Mouse (Mus musculus) liver, embryonic 12.5 days (tissue): ENCODE data around the gene Hdac9. TPM values are rescaled to one million over a fixed set of nuclear protein-coding genes. Genes with fewer than 3 reads are reported as not detected.
"Not testable (repeated sequence)": the region's sequence is repeated elsewhere in the genome, so short reads cannot be mapped to it uniquely, and the experiment has no call there.

ENCODE experiments used
- ATAC-seq: fragments of 200-750 bp; cut with Nextera tagmentation; 2 replicates; pipeline ENCODE4 v1.8.0; 2017; ENCODE audit warnings: moderate number of reproducible peaks, mild to moderate bottlenecking, moderate library complexity
- H3K27ac ChIP-seq: fragments of 300-500 bp; sonication (generic); 2 replicates; pipeline ENCODE4 v1.5.1; 2016; ENCODE audit warnings: mild to moderate bottlenecking
- H3K27me3 ChIP-seq: fragments of 300-500 bp; sonication (generic); replicated peaks from 2 replicates; pipeline ENCODE4 v1.6.1; 2016; ENCODE audit warnings: mild to moderate bottlenecking, moderate library complexity
- H3K36me3 ChIP-seq: fragments of 300-500 bp; sonication (generic); 2 replicates; pipeline ENCODE4 v1.6.1; 2016; ENCODE audit warnings: mild to moderate bottlenecking, moderate library complexity
- H3K4me1 ChIP-seq: fragments of 300-500 bp; sonication (generic); 2 replicates; pipeline ENCODE4 v1.6.1; 2016
- H3K4me2 ChIP-seq: fragments of 300-500 bp; sonication (generic); 2 replicates; pipeline ENCODE4 v1.6.1; 2016; ENCODE audit warnings: mild to moderate bottlenecking, moderate library complexity
- H3K4me3 ChIP-seq: fragments of 300-500 bp; sonication (generic); 2 replicates; pipeline ENCODE4 v1.5.1; 2016; ENCODE audit warnings: mild to moderate bottlenecking, moderate library complexity
- H3K9ac ChIP-seq: fragments of 300-500 bp; sonication (generic); 2 replicates; pipeline ENCODE4 v1.6.1; 2016; ENCODE audit warnings: mild to moderate bottlenecking, moderate library complexity
- H3K9me3 ChIP-seq: fragments of 300-500 bp; sonication (generic); replicated peaks from 2 replicates; pipeline ENCODE4 v1.6.1; 2016; ENCODE audit warnings: mild to moderate bottlenecking, moderate library complexity
- WGBS: fragments of 180-500 bp; shearing (Covaris S2); methylation state at CpG from one replicate; pipeline ENCODE4 v1.1.7; 2016; ENCODE audit not compliant: insufficient replicate concordance; 5-methylcytosine and 5-hydroxymethylcytosine counted together
- polyA plus RNA-seq: library from polyadenylated mRNA; unstranded; fragments of >200 nt; fragmentation: Nextera tagmentation; extraction: Ambion mirVana; gene quantifications from 2 replicates; pipeline ENCODE4 v1.2.1, GENCODE M21; 2016

The Hdac9 gene
- polyA plus RNA-seq, 1 experiment from 2014 or later, result 1.5 TPM

DNA sequence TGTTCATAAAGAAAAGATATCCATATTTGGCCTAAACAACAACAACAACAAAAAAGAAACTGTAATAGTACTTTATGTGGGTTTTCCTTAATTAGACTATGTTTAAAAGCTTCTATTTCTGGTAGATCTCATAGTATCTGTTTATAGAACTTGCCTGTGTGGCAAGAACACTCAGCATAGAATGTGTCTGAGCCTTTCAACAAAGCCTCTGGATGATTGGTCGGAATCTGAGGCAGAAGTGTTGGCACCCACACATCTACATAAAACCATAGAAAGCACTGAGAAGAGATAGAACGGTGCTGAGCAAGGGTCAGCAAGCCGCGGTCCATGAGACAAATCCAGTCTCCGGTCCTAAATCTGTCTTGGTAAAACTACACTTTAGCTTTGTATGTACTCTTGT, 464.3 kb downstream of the Hdac9 start:
- H3K9ac ChIP-seq, result no peak overlapping the region
- WGBS, result 82% methylated on average over 5 of the region's 5 CpGs
- ATAC-seq, result no peak
- no peak overlapping the region for H3K4me3 ChIP-seq
- H3K27me3 ChIP-seq, result no peaks in the 10 kb centered on the region
- H3K36me3 ChIP-seq, result no peaks in the 10 kb centered on the region
- H3K4me2 ChIP-seq, result no peak overlapping the region
- H3K27ac ChIP-seq, result no peak overlapping the region
- no peaks in the 10 kb centered on the region for H3K9me3 ChIP-seq
- H3K4me1 ChIP-seq, result no peaks in the 10 kb centered on the region

DNA sequence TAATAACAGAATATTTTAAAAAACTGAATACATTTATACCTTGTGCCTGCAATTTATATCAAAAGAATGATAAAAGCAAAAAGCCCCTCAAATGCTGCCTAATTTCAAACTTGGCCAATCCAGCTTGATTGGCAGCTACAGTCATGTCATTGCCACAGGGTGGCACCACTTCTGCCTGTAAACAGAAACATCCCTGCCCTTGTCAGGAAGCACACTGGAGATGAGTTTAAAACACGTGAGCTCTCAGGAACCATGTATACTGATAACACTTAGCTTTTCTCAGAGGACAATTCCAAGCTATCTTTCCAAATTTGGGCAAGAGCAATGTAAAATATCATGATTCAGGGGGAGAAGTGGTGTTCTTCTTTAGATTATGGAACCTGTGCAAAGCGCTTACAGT, 465.7 kb downstream of the Hdac9 start:
- H3K27ac ChIP-seq, result no peak overlapping the region
- no peaks in the 10 kb centered on the region for H3K27me3 ChIP-seq
- H3K36me3 ChIP-seq, result no peaks in the 10 kb centered on the region
- no peaks in the 10 kb centered on the region for H3K4me1 ChIP-seq
- no peak overlapping the region for H3K4me3 ChIP-seq
- no peak for ATAC-seq
- no peak overlapping the region for H3K4me2 ChIP-seq
- no peaks in the 10 kb centered on the region for H3K9me3 ChIP-seq
- 49% methylated on average over 2 of the region's 2 CpGs for WGBS
- no peak overlapping the region for H3K9ac ChIP-seq

DNA sequence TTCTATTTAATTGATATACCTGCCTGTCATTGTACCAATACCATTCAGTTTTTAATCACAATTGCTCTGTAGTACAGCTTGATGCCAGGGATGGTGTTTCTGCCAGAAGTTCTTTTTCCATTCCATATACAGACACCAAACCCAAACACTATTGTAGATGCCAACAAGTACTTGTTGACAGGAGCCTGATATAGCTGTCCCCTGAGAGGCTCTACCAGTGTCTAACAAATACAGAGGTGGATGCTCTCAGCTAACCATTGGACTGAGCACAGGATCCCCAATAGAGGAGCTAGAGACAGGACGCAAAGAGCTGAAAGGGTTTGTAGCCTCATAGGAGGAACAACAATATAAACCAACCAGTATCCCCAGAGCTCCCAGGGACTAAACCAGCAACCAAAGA, 472.2 kb downstream of the Hdac9 start:
- not testable (repeated sequence) for H3K4me3 ChIP-seq, ATAC-seq, H3K9me3 ChIP-seq, H3K27me3 ChIP-seq, H3K9ac ChIP-seq, H3K4me1 ChIP-seq, H3K4me2 ChIP-seq, H3K36me3 ChIP-seq, H3K27ac ChIP-seq
- WGBS, result 73% methylated on average over 1 of the region's 1 CpGs

DNA sequence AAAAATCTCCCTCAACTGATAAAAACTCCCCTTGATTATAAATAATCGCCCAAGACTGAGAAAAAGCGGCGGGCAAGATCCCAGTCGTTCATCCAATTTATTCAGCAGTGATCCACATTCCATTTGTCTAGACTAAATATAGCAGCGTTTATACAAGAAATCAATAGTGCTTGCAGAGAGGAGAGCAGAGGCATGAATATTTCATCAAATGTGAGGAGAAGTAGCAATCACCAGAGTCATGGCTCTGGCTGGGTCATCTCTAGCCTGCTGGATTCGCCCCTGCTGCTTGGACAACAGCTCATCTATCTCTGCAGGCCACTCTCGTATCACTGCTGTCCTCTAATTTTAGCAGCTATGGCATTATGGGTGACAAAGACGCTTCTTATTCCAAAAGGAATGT, 476.0 kb downstream of the Hdac9 start:
- Histone ChIP-seq H3K4me1 (no peaks in the 10 kb centered on the region), H3K4me2 (no peak overlapping the region), H3K4me3 (no peak overlapping the region), H3K9me3 (no peaks in the 10 kb centered on the region), H3K36me3 (no peaks in the 10 kb centered on the region), H3K27me3 (no peaks in the 10 kb centered on the region), H3K9ac (no peak overlapping the region), H3K27ac (no peak overlapping the region)
- no peak for ATAC-seq
- WGBS, result 64% methylated on average over 8 of the region's 8 CpGs

DNA sequence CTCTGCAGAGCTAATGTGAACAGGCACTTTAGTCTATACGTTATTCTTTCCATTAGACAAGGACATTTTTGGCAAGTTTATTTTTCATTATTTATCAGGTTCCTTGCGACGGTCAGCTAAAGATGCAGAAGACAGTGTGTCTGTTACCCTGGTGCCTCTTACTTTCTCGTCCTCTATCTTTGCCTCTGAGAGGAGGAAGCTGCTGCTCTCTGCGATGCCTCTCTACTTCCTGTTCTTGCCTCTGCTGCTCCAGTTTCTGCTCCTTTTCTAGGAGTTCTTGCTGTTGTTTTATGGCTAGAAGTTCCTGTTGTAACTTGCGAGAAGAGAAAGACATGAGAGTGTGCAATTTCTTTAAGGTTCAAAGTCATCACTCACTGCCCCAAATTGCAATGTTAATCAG, 484.0 kb downstream of the Hdac9 start:
- H3K9ac ChIP-seq, result no peak overlapping the region
- H3K4me2 ChIP-seq, result no peak overlapping the region
- H3K27me3 ChIP-seq, result no peaks in the 10 kb centered on the region
- 26% methylated on average over 6 of the region's 6 CpGs for WGBS
- ATAC-seq, result no peak
- no peaks in the 10 kb centered on the region for H3K4me1 ChIP-seq
- H3K36me3 ChIP-seq, result no peaks in the 10 kb centered on the region
- no peak overlapping the region for H3K4me3 ChIP-seq
- no peaks in the 10 kb centered on the region for H3K9me3 ChIP-seq
- no peak overlapping the region for H3K27ac ChIP-seq

DNA sequence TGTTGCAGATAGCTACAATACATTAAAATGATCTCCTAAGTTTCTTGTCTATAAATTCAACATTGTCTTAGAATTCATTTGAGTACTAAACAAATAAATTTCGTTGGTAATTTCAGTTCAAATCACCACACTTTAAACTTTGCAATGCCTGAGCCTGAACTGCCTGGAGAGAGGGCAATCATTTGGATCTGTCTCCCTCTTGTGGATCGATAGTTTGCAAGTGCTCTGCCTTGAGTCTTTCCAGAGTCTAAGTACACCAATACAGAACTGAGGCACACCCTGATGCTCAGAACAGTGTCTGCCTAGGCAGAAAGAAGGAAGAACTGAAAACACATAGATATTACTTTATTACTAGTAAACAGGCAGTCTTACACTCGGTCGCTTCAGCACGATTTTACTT, 484.4 kb downstream of the Hdac9 start:
- H3K4me3 ChIP-seq, result no peak overlapping the region
- 31% methylated on average over 5 of the region's 5 CpGs for WGBS
- ATAC-seq, result no peak
- no peaks in the 10 kb centered on the region for H3K4me1 ChIP-seq
- H3K27me3 ChIP-seq, result no peaks in the 10 kb centered on the region
- no peaks in the 10 kb centered on the region for H3K9me3 ChIP-seq
- no peak overlapping the region for H3K9ac ChIP-seq
- H3K4me2 ChIP-seq, result no peak overlapping the region
- no peaks in the 10 kb centered on the region for H3K36me3 ChIP-seq
- H3K27ac ChIP-seq, result no peak overlapping the region

DNA sequence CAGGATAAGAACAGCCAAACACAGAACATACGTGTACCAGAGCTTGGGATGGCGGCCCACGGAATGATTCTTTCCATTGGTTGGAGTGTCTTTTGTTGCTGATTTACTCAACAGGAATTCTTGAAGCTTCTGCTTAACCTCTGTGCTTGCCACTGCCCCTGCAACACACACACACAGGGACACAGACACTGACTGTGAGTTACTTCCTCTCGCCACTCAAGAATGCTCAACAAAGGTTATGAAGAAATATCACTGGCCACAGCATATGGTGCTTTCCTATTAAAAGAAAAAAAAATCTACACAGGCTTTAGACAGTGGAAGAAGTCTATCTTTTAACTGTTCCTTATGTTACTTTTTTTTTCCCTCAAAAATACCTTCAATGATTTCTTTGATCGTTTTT, 485.1 kb downstream of the Hdac9 start:
- Histone ChIP-seq H3K4me2 (no peak overlapping the region), H3K9ac (no peak overlapping the region), H3K4me3 (no peak overlapping the region), H3K27ac (no peak overlapping the region), H3K4me1 (no peaks in the 10 kb centered on the region), H3K36me3 (no peaks in the 10 kb centered on the region), H3K27me3 (no peaks in the 10 kb centered on the region), H3K9me3 (no peaks in the 10 kb centered on the region)
- no peak for ATAC-seq
- WGBS, result 66% methylated on average over 5 of the region's 5 CpGs

DNA sequence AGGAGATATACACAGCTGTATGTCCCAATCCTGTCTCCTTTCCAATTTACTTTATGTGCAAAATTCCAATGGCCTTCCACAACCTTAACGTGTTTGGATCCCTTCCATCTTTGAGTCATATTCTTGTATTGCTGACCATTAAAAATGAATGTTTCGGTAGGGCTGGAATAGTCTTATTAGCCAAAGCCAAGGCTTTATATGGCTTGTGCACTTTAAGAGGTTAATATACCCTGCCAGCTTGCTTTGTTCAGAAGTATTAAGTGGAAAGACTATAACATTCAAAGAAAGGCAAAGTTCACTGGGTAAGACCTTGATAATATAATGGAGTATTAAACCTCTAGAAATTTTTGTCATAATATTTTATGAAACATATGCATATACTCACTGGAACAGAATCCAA, 491.4 kb downstream of the Hdac9 start:
- H3K9ac ChIP-seq, result no peak overlapping the region
- H3K4me2 ChIP-seq, result no peak overlapping the region
- H3K4me3 ChIP-seq, result no peak overlapping the region
- H3K27me3 ChIP-seq, result no peaks in the 10 kb centered on the region
- no peaks in the 10 kb centered on the region for H3K9me3 ChIP-seq
- no peaks in the 10 kb centered on the region for H3K4me1 ChIP-seq
- no peak overlapping the region for H3K27ac ChIP-seq
- WGBS, result 69% methylated on average over 2 of the region's 2 CpGs
- H3K36me3 ChIP-seq, result no peaks in the 10 kb centered on the region
- no peak for ATAC-seq

DNA sequence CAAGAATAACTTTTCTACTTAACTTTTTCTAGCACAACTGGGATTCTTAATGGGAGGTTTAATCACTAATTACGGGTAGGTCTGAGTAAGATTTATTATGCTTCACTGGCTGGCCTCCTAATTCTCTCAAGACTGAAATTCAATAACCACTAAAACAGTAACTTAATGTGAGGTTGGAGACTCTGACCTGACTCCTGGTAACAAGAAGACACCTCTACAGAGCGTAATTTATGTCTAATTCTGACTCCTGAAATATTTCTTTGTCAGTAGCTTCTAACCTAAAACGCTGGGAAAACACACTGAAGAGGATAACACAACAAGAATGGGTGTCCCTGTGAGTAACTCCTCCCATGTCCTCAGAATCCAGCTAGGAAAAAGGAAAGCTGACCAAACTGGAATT, 508.8 kb downstream of the Hdac9 start:
- no peaks in the 10 kb centered on the region for H3K9me3 ChIP-seq

DNA sequence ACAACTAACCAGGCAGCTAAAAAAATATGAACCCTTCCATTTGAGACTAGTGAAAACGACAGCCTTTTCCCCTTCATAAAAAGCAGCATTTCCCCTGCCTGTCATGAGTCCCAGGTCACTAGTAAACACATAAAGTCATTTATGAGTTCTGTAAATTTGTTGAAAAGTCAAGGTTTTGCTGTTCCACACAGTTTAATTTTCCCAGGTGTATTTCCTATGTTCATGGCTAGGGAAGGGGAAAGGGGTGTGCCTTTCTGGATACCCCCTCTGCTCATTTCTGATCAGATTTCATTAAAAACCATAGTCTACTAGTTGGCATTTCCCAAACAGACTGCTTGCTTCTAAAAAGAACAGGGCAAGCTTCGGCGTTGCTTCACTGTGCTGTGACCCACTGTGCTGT, 509.8 kb downstream of the Hdac9 start:
- no peak for ATAC-seq
- WGBS, result 58% methylated on average over 3 of the region's 3 CpGs
- H3K9me3 ChIP-seq, result no peaks in the 10 kb centered on the region

More for the DNA sequence above, 508.8 kb downstream of the Hdac9 start:
- WGBS, result 63% methylated on average over 3 of the region's 3 CpGs
- no peaks in the 10 kb centered on the region for H3K36me3 ChIP-seq
- H3K4me2 ChIP-seq, result no peak overlapping the region
- no peak overlapping the region for H3K9ac ChIP-seq
- H3K4me1 ChIP-seq, result no peaks in the 10 kb centered on the region
- no peak overlapping the region for H3K27ac ChIP-seq
- no peak for ATAC-seq
- no peaks in the 10 kb centered on the region for H3K27me3 ChIP-seq
- H3K4me3 ChIP-seq, result no peak overlapping the region

DNA sequence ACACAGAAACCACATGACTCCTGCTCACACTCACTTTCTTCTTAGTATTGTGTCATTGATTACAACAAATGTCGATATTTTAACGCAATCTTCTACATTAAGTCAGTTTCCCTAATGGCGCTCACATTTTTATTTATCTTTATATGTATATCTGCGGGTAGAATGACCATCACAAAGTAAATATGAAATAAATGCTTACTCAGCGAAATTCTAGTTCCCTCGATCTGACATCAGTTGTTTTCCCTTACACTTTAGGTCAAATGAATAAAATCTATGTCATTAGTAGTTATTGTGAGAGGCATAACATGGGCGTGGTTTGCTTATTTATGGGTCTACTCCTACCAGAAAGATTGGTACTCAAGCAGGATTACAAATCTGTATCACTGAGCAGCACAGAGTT, 514.8 kb downstream of the Hdac9 start:
- no peak overlapping the region for H3K4me3 ChIP-seq
- H3K27ac ChIP-seq, result no peak overlapping the region
- H3K4me2 ChIP-seq, result no peak overlapping the region
- no peaks in the 10 kb centered on the region for H3K27me3 ChIP-seq
- no peaks in the 10 kb centered on the region for H3K4me1 ChIP-seq
- H3K36me3 ChIP-seq, result no peaks in the 10 kb centered on the region
- H3K9ac ChIP-seq, result no peak overlapping the region
- 77% methylated on average over 7 of the region's 7 CpGs for WGBS
- H3K9me3 ChIP-seq, result no peaks in the 10 kb centered on the region
- no peak for ATAC-seq

More for the DNA sequence above, 509.8 kb downstream of the Hdac9 start:
- Histone ChIP-seq H3K4me3 (no peak overlapping the region), H3K4me1 (no peaks in the 10 kb centered on the region), H3K27ac (no peak overlapping the region), H3K27me3 (no peaks in the 10 kb centered on the region), H3K4me2 (no peak overlapping the region), H3K36me3 (no peaks in the 10 kb centered on the region), H3K9ac (no peak overlapping the region)

DNA sequence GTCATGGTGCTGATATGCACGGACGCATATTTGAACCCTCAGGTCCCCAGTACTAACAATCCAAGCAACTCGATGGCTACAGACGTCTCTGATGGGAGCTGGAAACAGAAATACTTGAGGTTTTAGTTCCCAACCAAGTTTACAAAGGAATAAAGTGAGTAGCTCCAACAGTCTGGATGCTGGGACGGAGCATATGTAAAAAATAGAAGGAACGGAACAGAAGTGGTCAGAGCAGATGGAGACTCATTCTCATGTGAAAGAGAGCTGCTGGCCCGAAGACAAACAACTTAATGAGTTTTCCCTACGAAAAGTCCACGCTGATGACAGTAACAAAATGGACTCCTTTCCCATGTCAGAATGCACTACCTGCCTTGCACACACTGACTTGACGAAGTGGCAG, 518.3 kb downstream of the Hdac9 start:
- H3K36me3 ChIP-seq, result no peaks in the 10 kb centered on the region
- H3K4me2 ChIP-seq, result no peak overlapping the region
- ATAC-seq, result no peak
- no peaks in the 10 kb centered on the region for H3K9me3 ChIP-seq
- no peaks in the 10 kb centered on the region for H3K4me1 ChIP-seq
- H3K27me3 ChIP-seq, result no peaks in the 10 kb centered on the region
- no peak overlapping the region for H3K4me3 ChIP-seq
- no peak overlapping the region for H3K27ac ChIP-seq
- 78% methylated on average over 10 of the region's 10 CpGs for WGBS
- no peak overlapping the region for H3K9ac ChIP-seq

DNA sequence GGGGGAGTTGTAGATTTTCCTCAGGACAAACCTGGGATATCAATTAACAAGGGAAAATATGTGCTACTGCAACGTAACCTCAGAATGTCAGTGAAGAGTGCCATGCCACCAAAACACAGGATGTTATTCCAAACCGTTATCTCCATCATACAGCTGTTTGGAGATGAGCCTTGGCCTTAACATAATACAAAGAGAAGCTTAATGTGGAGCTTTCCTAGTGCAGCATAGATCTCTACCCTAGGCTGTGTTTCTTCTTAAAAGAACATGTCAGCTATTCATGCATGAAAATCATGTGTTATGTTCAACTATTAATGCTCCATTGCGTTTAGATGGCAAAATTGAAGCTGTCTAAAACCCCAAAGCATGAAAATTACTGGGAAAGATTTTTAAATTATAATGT, 522.6 kb downstream of the Hdac9 start:
- Histone ChIP-seq H3K9ac (no peak overlapping the region), H3K4me3 (no peak overlapping the region), H3K36me3 (no peaks in the 10 kb centered on the region), H3K27ac (no peak overlapping the region), H3K9me3 (no peaks in the 10 kb centered on the region), H3K27me3 (no peaks in the 10 kb centered on the region), H3K4me2 (no peak overlapping the region), H3K4me1 (no peaks in the 10 kb centered on the region)
- ATAC-seq, result no peak
- WGBS, result 62% methylated on average over 3 of the region's 3 CpGs
